Mouse (Mus musculus) megakaryocyte, embryonic 14.5 days (primary cell): ENCODE data around the gene Ap3s2. TPM values are rescaled to one million over a fixed set of nuclear protein-coding genes. Genes with fewer than 3 reads are reported as not detected.

Experiments used
- H3K27me3 ChIP-seq: replicated peaks from 2 replicates; pipeline ENCODE3; 2012; ENCODE audit warnings: inconsistent platforms
- H3K36me3 ChIP-seq: replicated peaks from 2 replicates; pipeline ENCODE3; 2012; ENCODE audit warnings: low read length, inconsistent platforms, mixed read lengths
- H3K4me1 ChIP-seq: 2 replicates; pipeline ENCODE4 v1.6.1; 2012; ENCODE audit warnings: inconsistent platforms
- H3K4me3 ChIP-seq: replicated peaks from 2 replicates; pipeline ENCODE3; 2012; ENCODE audit warnings: moderate library complexity, mild to moderate bottlenecking, inconsistent platforms
- H3K9me3 ChIP-seq: 2 replicates; pipeline ENCODE4 v1.6.1; 2012; ENCODE audit warnings: inconsistent platforms
- FLI1 ChIP-seq: IDR thresholded peaks from 2 replicates; pipeline ENCODE4 v1.6.1; 2012; ENCODE audit warnings: low read length, inconsistent platforms, mixed read lengths
- GATA1 ChIP-seq: IDR thresholded peaks from 3 replicates; pipeline ENCODE4 v1.6.1; 2012; ENCODE audit warnings: mixed read lengths, low read length, inconsistent platforms, borderline replicate concordance
- polyA plus RNA-seq: library from polyadenylated mRNA; stranded (reverse); fragments of >175 nt; gene quantifications from 2 replicates; pipeline ENCODE4 v1.2.3, GENCODE M21; 2012; ENCODE audit warnings: low replicate concordance; ENCODE audit not compliant: insufficient read depth

Gene Ap3s2
- polyA plus RNA-seq, 1 experiment = 5.0 TPM

DNA sequence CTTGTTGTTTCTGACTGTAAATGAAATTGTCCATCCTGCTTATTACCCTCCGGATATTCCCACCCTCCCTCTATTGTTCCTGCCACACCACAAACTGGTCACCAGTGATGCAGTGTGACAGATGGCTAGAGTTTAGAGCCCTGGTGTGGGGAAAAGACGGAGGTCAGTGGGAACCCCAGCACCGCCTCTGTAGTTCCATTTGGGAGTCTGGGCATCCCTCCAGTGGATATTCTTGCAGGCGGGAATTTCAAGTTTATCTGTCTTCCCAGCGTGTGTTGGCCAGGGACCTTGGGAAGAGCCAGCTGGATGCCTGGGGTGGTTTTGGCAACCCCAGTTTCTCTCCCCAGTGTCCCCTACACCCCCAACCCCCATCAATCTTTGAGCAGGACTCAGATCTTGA is 14.0 kb upstream of the Ap3s2 start:
- Histone ChIP-seq H3K4me3 (peak overlapping the region; percentile 88), H3K36me3 (no peaks in the 10 kb centered on the region), H3K9me3 (peaks cover 11% of the 10 kb centered on the region), H3K4me1 (peaks cover 18% of the 10 kb centered on the region), H3K27me3 (peaks cover 62% of the 10 kb centered on the region)
- no peak for TF ChIP-seq FLI1
- no peak for TF ChIP-seq GATA1

DNA sequence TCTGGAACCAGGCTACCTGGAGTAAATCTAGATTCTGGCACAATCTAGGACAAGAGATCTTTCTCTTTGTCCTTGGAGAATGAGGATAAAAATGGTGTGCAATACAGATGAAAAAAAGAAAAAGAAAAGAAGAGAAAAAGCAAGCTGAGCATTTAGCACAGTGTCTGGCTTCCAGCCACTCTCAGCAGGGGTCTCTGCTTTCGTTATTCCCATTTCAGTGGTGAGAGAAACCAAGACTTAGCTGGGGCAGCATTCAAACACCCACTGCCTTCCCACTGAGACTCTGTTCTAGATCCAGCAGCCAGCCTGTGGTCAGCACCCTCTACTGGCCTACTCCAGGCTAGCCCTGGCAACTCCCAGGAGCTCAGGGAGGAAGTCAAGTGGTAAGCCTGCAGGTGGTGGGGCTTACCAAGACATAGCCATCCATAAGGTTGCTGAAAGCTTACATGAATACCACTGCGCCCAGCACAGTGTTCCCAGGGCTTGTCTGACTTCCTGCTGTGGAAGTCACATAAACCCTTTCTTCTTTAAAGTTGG is 8.1 kb upstream of the Ap3s2 start:
- Histone ChIP-seq H3K36me3 (no peaks in the 10 kb centered on the region), H3K27me3 (peaks cover 23% of the 10 kb centered on the region), H3K9me3 (no peaks in the 10 kb centered on the region), H3K4me1 (no peaks in the 10 kb centered on the region), H3K4me3 (no peak overlapping the region)
- TF ChIP-seq FLI1 (no peak), GATA1 (no peak)

- Histone ChIP-seq H3K36me3 (peaks cover 58% of the 10 kb centered on the region), H3K4me3 (no peak overlapping the region), H3K9me3 (no peaks in the 10 kb centered on the region)
Observed at GRCm38 (mm10) chr7:79914556-79914955, 5.9 kb downstream of the Ap3s2 start.

GRCm38 (mm10) chr7:79907356-79907755 is 13.1 kb downstream of the Ap3s2 start:
- H3K36me3 ChIP-seq = peaks cover 76% of the 10 kb centered on the region
- no peaks in the 10 kb centered on the region for H3K27me3 ChIP-seq
- TF ChIP-seq FLI1 (no peak), GATA1 (no peak)
- peaks cover 9% of the 10 kb centered on the region for H3K4me1 ChIP-seq
- H3K9me3 ChIP-seq = no peaks in the 10 kb centered on the region
- H3K4me3 ChIP-seq = no peak overlapping the region

More at GRCm38 (mm10) chr7:79914556-79914955, 5.9 kb downstream of the Ap3s2 start:
- TF ChIP-seq GATA1 (no peak), FLI1 (no peak)
- H3K4me1 ChIP-seq = peaks cover 15% of the 10 kb centered on the region
- H3K27me3 ChIP-seq = no peaks in the 10 kb centered on the region

DNA sequence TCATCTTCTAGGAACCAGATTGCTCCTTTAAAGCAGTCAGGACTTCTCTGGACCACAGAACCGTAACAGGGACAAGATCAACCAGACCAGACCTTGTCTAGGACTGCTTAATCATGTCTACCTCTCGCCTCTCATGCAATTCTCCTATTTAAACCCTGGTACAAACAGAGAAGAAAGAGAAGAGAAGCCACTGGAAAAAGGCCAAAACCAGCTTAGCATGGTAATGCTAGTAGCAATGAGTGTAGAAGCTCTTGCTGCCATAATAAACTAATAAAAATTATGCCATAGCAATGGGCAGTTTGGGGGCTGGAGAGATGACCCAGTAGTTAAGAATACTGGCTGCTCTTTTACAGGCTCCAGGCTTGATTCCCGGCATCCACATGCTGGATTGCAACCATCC is 13.5 kb downstream of the Ap3s2 start:
- Histone ChIP-seq H3K27me3 (no peaks in the 10 kb centered on the region), H3K9me3 (no peaks in the 10 kb centered on the region), H3K4me3 (no peak overlapping the region), H3K4me1 (peaks cover 9% of the 10 kb centered on the region), H3K36me3 (peaks cover 80% of the 10 kb centered on the region)
- no peak for TF ChIP-seq FLI1
- TF ChIP-seq GATA1 = no peak

GRCm38 (mm10) chr7:79905193-79905592 is 15.3 kb downstream of the Ap3s2 start:
- Histone ChIP-seq H3K4me3 (no peak overlapping the region), H3K36me3 (peaks cover 81% of the 10 kb centered on the region), H3K27me3 (no peaks in the 10 kb centered on the region), H3K9me3 (no peaks in the 10 kb centered on the region), H3K4me1 (peaks cover 18% of the 10 kb centered on the region)
- TF ChIP-seq FLI1 (no peak), GATA1 (no peak)

GRCm38 (mm10) chr7:79903160-79903792 is 17.2 kb downstream of the Ap3s2 start:
- peaks cover 82% of the 10 kb centered on the region for H3K36me3 ChIP-seq
- H3K9me3 ChIP-seq = no peaks in the 10 kb centered on the region
- no peak for TF ChIP-seq FLI1
- no peak overlapping the region for H3K4me3 ChIP-seq
- peaks cover 21% of the 10 kb centered on the region for H3K4me1 ChIP-seq
- no peaks in the 10 kb centered on the region for H3K27me3 ChIP-seq

DNA sequence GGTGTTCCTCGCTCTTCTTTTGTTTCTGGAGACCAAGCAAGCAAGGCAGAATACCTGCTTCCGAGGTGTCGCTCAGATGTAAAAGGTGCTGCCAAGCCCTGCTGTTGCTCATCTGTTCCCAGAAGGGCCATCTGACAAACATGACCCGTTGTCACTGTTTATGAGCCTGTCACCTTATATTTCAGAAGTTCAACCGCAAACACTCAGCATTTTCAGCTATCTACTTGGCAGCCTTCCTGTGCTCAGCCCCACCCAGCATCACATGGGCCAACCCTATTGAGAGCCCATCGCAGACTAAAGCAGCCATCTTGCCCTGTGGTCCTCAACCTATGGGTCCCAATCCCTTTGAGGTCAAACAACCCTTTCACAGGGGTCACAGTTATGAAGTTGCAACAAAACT is 19.7 kb downstream of the Ap3s2 start:
- Histone ChIP-seq H3K36me3 (peaks cover 81% of the 10 kb centered on the region), H3K4me3 (no peak overlapping the region), H3K27me3 (no peaks in the 10 kb centered on the region), H3K4me1 (peaks cover 34% of the 10 kb centered on the region), H3K9me3 (no peaks in the 10 kb centered on the region)
- TF ChIP-seq GATA1 (no peak), FLI1 (no peak)

DNA sequence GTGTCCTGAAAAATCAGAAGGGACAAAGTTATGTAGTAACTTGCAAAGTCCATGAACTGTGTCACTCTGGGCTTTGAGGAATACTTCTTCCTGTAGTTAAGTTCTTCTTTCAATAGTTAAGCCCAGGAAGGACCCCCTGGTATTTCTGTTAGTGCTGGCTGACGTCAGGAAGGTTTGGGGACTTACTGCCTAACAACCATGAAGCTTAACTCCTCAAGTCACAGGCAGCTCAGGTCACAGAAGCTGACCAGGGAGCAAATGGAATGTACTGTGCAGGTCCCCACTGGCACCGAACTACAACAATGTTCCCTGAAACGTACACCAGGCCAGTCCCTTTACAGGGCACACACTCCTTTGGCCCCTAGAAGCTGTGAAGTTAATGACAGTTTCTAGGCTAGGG is 25.2 kb downstream of the Ap3s2 start:
- Histone ChIP-seq H3K36me3 (peaks cover 81% of the 10 kb centered on the region), H3K4me3 (no peak overlapping the region), H3K4me1 (peaks cover 22% of the 10 kb centered on the region), H3K27me3 (no peaks in the 10 kb centered on the region), H3K9me3 (no peaks in the 10 kb centered on the region)
- TF ChIP-seq GATA1 = no peak
- TF ChIP-seq FLI1 = no peak

GRCm38 (mm10) chr7:79894790-79895189 is 25.7 kb downstream of the Ap3s2 start:
- Histone ChIP-seq H3K9me3 (no peaks in the 10 kb centered on the region), H3K4me1 (peaks cover 22% of the 10 kb centered on the region), H3K27me3 (no peaks in the 10 kb centered on the region), H3K4me3 (no peak overlapping the region), H3K36me3 (peaks cover 79% of the 10 kb centered on the region)
- TF ChIP-seq GATA1 = no peak
- no peak for TF ChIP-seq FLI1

DNA sequence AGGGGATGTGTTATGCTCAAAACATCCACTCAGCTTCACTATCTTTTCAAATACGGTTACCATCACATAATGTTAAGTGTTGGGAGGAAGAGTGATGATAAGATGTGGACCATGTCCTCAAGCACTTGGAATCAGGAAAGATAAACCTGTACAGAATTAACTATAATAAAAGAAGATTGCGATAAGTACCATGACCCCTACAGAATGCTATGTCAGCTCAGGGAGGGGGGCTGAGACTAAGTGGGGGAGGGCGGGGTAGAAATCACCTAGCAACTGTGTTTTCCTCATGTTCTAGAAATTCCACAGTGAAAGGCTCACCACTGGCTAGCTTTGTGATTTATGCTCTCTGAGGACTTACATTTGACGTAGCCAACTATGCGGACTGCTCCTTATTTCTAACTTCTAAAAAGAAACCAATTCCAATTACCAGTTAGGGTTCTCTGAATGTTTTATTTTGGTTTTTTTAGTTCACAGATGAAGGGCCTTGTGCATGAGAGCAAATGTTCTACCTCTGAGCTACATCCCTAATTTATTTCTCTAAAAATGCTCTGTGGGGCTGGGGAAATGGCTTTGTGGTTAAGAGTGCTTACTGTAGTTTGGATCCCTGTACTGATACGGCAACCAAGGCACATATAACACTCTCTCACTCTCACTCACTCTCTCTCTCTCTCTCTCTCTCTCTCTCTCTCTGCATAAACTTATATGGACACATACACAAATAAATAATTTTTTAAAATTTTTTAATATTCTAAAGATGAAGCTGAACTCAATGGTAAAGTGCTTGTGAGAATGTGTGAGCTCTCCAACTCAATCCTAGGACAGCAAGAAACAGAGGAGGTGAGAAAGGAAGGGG is 27.6 kb downstream of the Ap3s2 start:
- no peaks in the 10 kb centered on the region for H3K9me3 ChIP-seq
- H3K4me3 ChIP-seq = no peak overlapping the region
- no peaks in the 10 kb centered on the region for H3K27me3 ChIP-seq
- peaks cover 18% of the 10 kb centered on the region for H3K4me1 ChIP-seq
- TF ChIP-seq GATA1 = no peak
- TF ChIP-seq FLI1 = no peak
- H3K36me3 ChIP-seq = peaks cover 73% of the 10 kb centered on the region
